8 mouse cellular contexts compared by ENCODE assay signal in the genomic region with DNA sequence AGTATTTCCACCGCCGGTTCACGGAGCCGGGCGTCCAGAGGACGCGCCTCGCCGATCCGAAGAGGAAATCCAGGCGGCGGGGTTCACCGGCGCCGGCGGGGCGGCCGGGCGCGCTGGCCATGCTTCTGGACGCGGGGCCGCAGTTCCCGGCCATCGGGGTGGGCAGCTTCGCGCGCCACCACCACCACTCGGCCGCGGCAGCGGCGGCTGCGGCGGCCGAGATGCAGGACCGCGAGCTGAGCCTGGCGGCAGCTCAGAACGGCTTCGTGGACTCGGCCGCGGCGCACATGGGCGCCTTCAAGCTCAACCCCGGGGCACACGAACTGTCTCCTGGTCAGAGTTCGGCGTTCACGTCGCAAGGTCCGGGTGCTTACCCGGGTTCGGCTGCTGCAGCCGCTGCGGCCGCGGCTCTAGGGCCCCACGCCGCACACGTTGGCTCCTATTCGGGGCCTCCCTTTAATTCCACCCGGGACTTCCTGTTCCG. TPM values are rescaled to one million over a fixed set of nuclear protein-coding genes. Genes with fewer than 3 reads are reported as not detected.
A peak's percentile ranks its signal among the peaks of the same experiment; 100 is the strongest.
DNase-seq lines count a peak whose midpoint lies in the region; ATAC-seq lines count a peak whose summit lies in the region.

No protein-coding gene starts in this region.

- H3K9me3 ChIP-seq in kidney, embryonic 14.5 days (ENCODE audit: control insufficient read depth, low read length) = no peaks in the 10 kb centered on the region
- H3K9me3 ChIP-seq in hindbrain, embryonic 11.5 days (ENCODE audit: control insufficient read depth, low read length) = no peaks in the 10 kb centered on the region
- no peaks in the 10 kb centered on the region for H3K9me3 ChIP-seq in midbrain, embryonic 10.5 days (replicated peaks)

- ATAC-seq in kidney, embryonic 14.5 days (ENCODE audit: low FRiP score, low TSS enrichment) = peak; percentile 22; the same call in 1 of the 2 replicates
- peak; percentile 6 for ATAC-seq in hindbrain, embryonic 11.5 days (ENCODE audit: low FRiP score)

- H3K4me3 ChIP-seq in kidney, embryonic 14.5 days (ENCODE audit: low read length) = peak overlapping the region; percentile 29
- H3K4me3 ChIP-seq in hindbrain, embryonic 11.5 days (ENCODE audit: low read depth, low read length) = peak overlapping the region; percentile 79
- H3K4me3 ChIP-seq in midbrain, embryonic 10.5 days = peak overlapping the region; percentile 82

- no peaks in the 10 kb centered on the region for H3K36me3 ChIP-seq in kidney, embryonic 14.5 days (ENCODE audit: control insufficient read depth, insufficient read depth, low read length)
- no peaks in the 10 kb centered on the region for H3K36me3 ChIP-seq in hindbrain, embryonic 11.5 days (ENCODE audit: control insufficient read depth, insufficient read depth, low read length)
- H3K36me3 ChIP-seq in midbrain, embryonic 10.5 days = peaks cover 22% of the 10 kb centered on the region

- no peak overlapping the region for H3K9ac ChIP-seq in kidney, embryonic 14.5 days (ENCODE audit: low read depth, low read length)
- peak overlapping the region; percentile 95 for H3K9ac ChIP-seq in hindbrain, embryonic 11.5 days (ENCODE audit: low read depth, low read length)

- H3K4me1 ChIP-seq in kidney, embryonic 14.5 days (ENCODE audit: control insufficient read depth, insufficient read depth, low read length) = peaks cover 11% of the 10 kb centered on the region; the same call in 1 of the 2 replicates
- H3K4me1 ChIP-seq in hindbrain, embryonic 11.5 days (replicated peaks; ENCODE audit: control insufficient read depth, insufficient read depth, low read length) = peaks cover 3% of the 10 kb centered on the region; the same call in 1 of the 2 replicates
- H3K4me1 ChIP-seq in midbrain, embryonic 10.5 days = peaks cover 76% of the 10 kb centered on the region

- peak overlapping the region; percentile 38 for H3K4me2 ChIP-seq in kidney, embryonic 14.5 days (replicated peaks; ENCODE audit: low read depth, low read length)
- peak overlapping the region; percentile 64 for H3K4me2 ChIP-seq in hindbrain, embryonic 11.5 days (replicated peaks; ENCODE audit: low read depth, low read length)

- no peak overlapping the region for H3K27ac ChIP-seq in kidney, embryonic 14.5 days (ENCODE audit: low read depth, low read length)
- peak overlapping the region; percentile 97 for H3K27ac ChIP-seq in hindbrain, embryonic 11.5 days (ENCODE audit: low read depth, low read length)
- H3K27ac ChIP-seq in midbrain, embryonic 10.5 days (replicated peaks) = peak overlapping the region; percentile 97

- no peak for DNase-seq in kidney, adult 9 months
- peak; percentile 17 for DNase-seq in brain, adult 2 months (ENCODE audit: low read depth, low spot score)
- DNase-seq in hindbrain, embryonic 11.5 days (ENCODE audit: low spot score) = no peak
- DNase-seq in midbrain, embryonic 10.5 days (ENCODE audit: low spot score) = no peak
- DNase-seq in urinary bladder, postnatal 14 days (ENCODE audit: low spot score) = no peak
- DNase-seq in frontal cortex, postnatal 10 days (ENCODE audit: low spot score in 2 of 2) = no peak
- no peak for DNase-seq in Muller cell, postnatal 12 days (ENCODE audit: inconsistent ontology term)

- H3K27me3 ChIP-seq in kidney, embryonic 14.5 days (ENCODE audit: control insufficient read depth, insufficient read depth, low read length) = peaks cover 94% of the 10 kb centered on the region
- H3K27me3 ChIP-seq in hindbrain, embryonic 11.5 days (ENCODE audit: control insufficient read depth, insufficient read depth, low read length) = peaks cover 38% of the 10 kb centered on the region
- peaks cover 98% of the 10 kb centered on the region for H3K27me3 ChIP-seq in midbrain, embryonic 10.5 days (ENCODE audit: low read depth, poor library complexity, severe bottlenecking)

- WGBS in kidney, embryonic 14.5 days = 0% methylated on average over 45 of the region's 65 CpGs
- under 1% methylated on average over 62 of the region's 65 CpGs for WGBS in hindbrain, embryonic 11.5 days
- WGBS in midbrain, embryonic 10.5 days = under 1% methylated on average over 65 of the region's 65 CpGs

RNA-seq across cellular contexts. Expression of gene Zic2, which starts 0.4 kb away (rescaled TPM):
- not detected in 2 replicates for polyA plus RNA-seq in kidney, embryonic 14.5 days (2014; fragmentation: Nextera tagmentation; extraction: Ambion mirVana)
- 9.5 and 11.2 TPM in 2 replicates for polyA plus RNA-seq in hindbrain, embryonic 11.5 days (2014; fragmentation: Nextera tagmentation; extraction: Ambion mirVana)
- 5.7 and 6.4 TPM in 2 replicates for polyA plus RNA-seq in midbrain, embryonic 10.5 days (2016; fragmentation: Nextera tagmentation; extraction: Ambion mirVana)

RNA-seq across cellular contexts. Expression of gene Zic5, which starts 10.1 kb away (rescaled TPM):
- 0.07 and 0.10 TPM in 2 replicates for polyA plus RNA-seq in kidney, embryonic 14.5 days (2014; fragmentation: Nextera tagmentation; extraction: Ambion mirVana)
- polyA plus RNA-seq in hindbrain, embryonic 11.5 days (2014; fragmentation: Nextera tagmentation; extraction: Ambion mirVana) = 19.1 and 20.1 TPM in 2 replicates
- 13.6 and 15.3 TPM in 2 replicates for polyA plus RNA-seq in midbrain, embryonic 10.5 days (2016; fragmentation: Nextera tagmentation; extraction: Ambion mirVana)

RNA-seq across cellular contexts. Expression of gene Gm10837, which starts 14.8 kb away (rescaled TPM):
- polyA plus RNA-seq in kidney, embryonic 14.5 days (2014; fragmentation: Nextera tagmentation; extraction: Ambion mirVana) = not detected in 2 replicates
- 0.35 and 0.76 TPM in 2 replicates for polyA plus RNA-seq in hindbrain, embryonic 11.5 days (2014; fragmentation: Nextera tagmentation; extraction: Ambion mirVana)
- polyA plus RNA-seq in midbrain, embryonic 10.5 days (2016; fragmentation: Nextera tagmentation; extraction: Ambion mirVana) = 0.07 and 0.25 TPM in 2 replicates

RNA-seq across cellular contexts. Expression of gene Gm5089, which starts 24.7 kb away (rescaled TPM):
- polyA plus RNA-seq in kidney, embryonic 14.5 days (2014; fragmentation: Nextera tagmentation; extraction: Ambion mirVana) = not detected in 2 replicates
- 0.99 and 1.6 TPM in 2 replicates for polyA plus RNA-seq in hindbrain, embryonic 11.5 days (2014; fragmentation: Nextera tagmentation; extraction: Ambion mirVana)
- 0.82 and 1.3 TPM in 2 replicates for polyA plus RNA-seq in midbrain, embryonic 10.5 days (2016; fragmentation: Nextera tagmentation; extraction: Ambion mirVana)

RNA-seq across cellular contexts. Expression of gene Pcca, which starts 58.5 kb away (rescaled TPM):
- 15.3 and 20.5 TPM in 2 replicates for polyA plus RNA-seq in kidney, embryonic 14.5 days (2014; fragmentation: Nextera tagmentation; extraction: Ambion mirVana)
- 31.6 and 33.1 TPM in 2 replicates for polyA plus RNA-seq in hindbrain, embryonic 11.5 days (2014; fragmentation: Nextera tagmentation; extraction: Ambion mirVana)
- 30.5 TPM in 2 replicates for polyA plus RNA-seq in midbrain, embryonic 10.5 days (2016; fragmentation: Nextera tagmentation; extraction: Ambion mirVana)

Comparison
In these comparisons a context has a peak if more than half of its experiments do, and no peak if none do; other contexts are left out.
1. H3K4me3 ChIP-seq: peak in every context shown above with its lines; median percentile 82 in midbrain, embryonic 10.5 days; 79 in hindbrain, embryonic 11.5 days; 29 in kidney, embryonic 14.5 days.
2. RNA of gene Zic5, which starts 10.1 kb away (polyA plus RNA-seq): 19.1 to 20.1 TPM in hindbrain, embryonic 11.5 days and 13.6 to 15.3 TPM in midbrain, embryonic 10.5 days; 0.07 to 0.10 TPM in kidney, embryonic 14.5 days; every median in the first group is over 10 times any median in the second.